Mouse (Mus musculus): ENCODE results near the gene Slc6a17.

GRCm38 (mm10) chr3:107469059-107469458, 48.8 kb downstream of the Slc6a17 start:
- TF ChIP-seq POLR2A (IDR thresholded peaks at IDR 0.05; ENCODE audit: control insufficient read depth, low read depth, low read length) (no peak), CTCF (IDR thresholded peaks at IDR 0.05; ENCODE audit: control insufficient read depth, insufficient read depth, insufficient replicate concordance, low read depth, low read length) (no peak)
